ENCODE assay signal across 8 mouse cellular contexts in genomic region chr9:85327242-85328211, GRCm38 (mm10). TPM values are rescaled to one million over a fixed set of nuclear protein-coding genes. Genes with fewer than 3 reads are reported as not detected.
A peak's percentile ranks its signal among the peaks of the same experiment; 100 is the strongest.
DNase-seq lines count a peak whose midpoint lies in the region; ATAC-seq lines count a peak whose summit lies in the region.

Gene Tent5a, minus strand, starts transcription at chr9:85327348.

- peaks cover 24% of the 10 kb centered on the region for H3K4me1 ChIP-seq in erythroblast, embryonic 14.5 days (ENCODE audit: control insufficient read depth)
- H3K4me1 ChIP-seq in heart, embryonic 12.5 days (replicated peaks), result no peaks in the 10 kb centered on the region
- H3K4me1 ChIP-seq in kidney, embryonic 16.5 days (ENCODE audit: insufficient read depth, low read length), result peaks cover 14% of the 10 kb centered on the region; the same call in 1 of the 2 replicates
- no peaks in the 10 kb centered on the region for H3K4me1 ChIP-seq in liver, embryonic 11.5 days (replicated peaks; ENCODE audit: control insufficient read depth, insufficient read depth, low read length)

- WGBS in heart, embryonic 12.5 days, result under 1% methylated on average over 68 of the region's 72 CpGs
- under 1% methylated on average over 72 of the region's 72 CpGs for WGBS in kidney, embryonic 16.5 days
- WGBS in liver, embryonic 11.5 days, result under 1% methylated on average over 72 of the region's 72 CpGs

- peak within 1 kb of the TSS; percentile 68 for H3K4me3 ChIP-seq in erythroblast, embryonic 14.5 days (replicated peaks)
- H3K4me3 ChIP-seq in heart, embryonic 12.5 days, result peak within 1 kb of the TSS; percentile 64
- peak within 1 kb of the TSS; percentile 80 for H3K4me3 ChIP-seq in kidney, embryonic 16.5 days (ENCODE audit: low read length)
- H3K4me3 ChIP-seq in liver, embryonic 11.5 days (ENCODE audit: low read depth, low read length), result peak within 1 kb of the TSS; percentile 78

- H3K27ac ChIP-seq in heart, embryonic 12.5 days (ENCODE audit: poor library complexity, severe bottlenecking), result peak within 1 kb of the TSS; percentile 79
- H3K27ac ChIP-seq in kidney, embryonic 16.5 days (ENCODE audit: low read length), result peak within 1 kb of the TSS; percentile 78; the same call in 1 of the 2 replicates
- H3K27ac ChIP-seq in liver, embryonic 11.5 days (ENCODE audit: low read depth, low read length), result peak within 1 kb of the TSS; percentile 59

- H3K27me3 ChIP-seq in erythroblast, embryonic 14.5 days (ENCODE audit: control insufficient read depth), result peaks cover 18% of the 10 kb centered on the region
- H3K27me3 ChIP-seq in heart, embryonic 12.5 days (replicated peaks), result no peaks in the 10 kb centered on the region
- H3K27me3 ChIP-seq in kidney, embryonic 16.5 days (ENCODE audit: insufficient read depth, low read length), result peaks cover 17% of the 10 kb centered on the region; the same call in 1 of the 2 replicates
- H3K27me3 ChIP-seq in liver, embryonic 11.5 days (replicated peaks; ENCODE audit: control insufficient read depth, insufficient read depth, low read length), result 0 out of 2 replicates have a peak, but pooled peaks cover 3% of the 10 kb centered on the region

- no peaks in the 10 kb centered on the region for H3K9me3 ChIP-seq in erythroblast, embryonic 14.5 days (ENCODE audit: control insufficient read depth, low read length)
- no peaks in the 10 kb centered on the region for H3K9me3 ChIP-seq in heart, embryonic 12.5 days (replicated peaks)
- H3K9me3 ChIP-seq in kidney, embryonic 16.5 days (ENCODE audit: low read length), result no peaks in the 10 kb centered on the region
- H3K9me3 ChIP-seq in liver, embryonic 11.5 days (ENCODE audit: control insufficient read depth, low read length), result no peaks in the 10 kb centered on the region

- H3K9ac ChIP-seq in heart, embryonic 12.5 days, result peak within 1 kb of the TSS; percentile 80
- peak within 1 kb of the TSS; percentile 66 for H3K9ac ChIP-seq in kidney, embryonic 16.5 days (replicated peaks; ENCODE audit: low read length)
- peak within 1 kb of the TSS; percentile 69 for H3K9ac ChIP-seq in liver, embryonic 11.5 days (ENCODE audit: low read depth, low read length)

- ATAC-seq in heart, embryonic 12.5 days (ENCODE audit: insufficient number of reproducible peaks, low FRiP score), result peak; percentile 91
- peak; percentile 95 for ATAC-seq in kidney, embryonic 16.5 days (ENCODE audit: low FRiP score, low TSS enrichment)
- ATAC-seq in liver, embryonic 11.5 days (replicated peaks; ENCODE audit: low FRiP score), result peak; percentile 92
- peak; percentile 60 for ATAC-seq in monocyte, adult 5-6 weeks (replicated peaks; ENCODE audit: insufficient number of reproducible peaks, low FRiP score, low TSS enrichment, poor library complexity, severe bottlenecking)

- H3K4me2 ChIP-seq in heart, embryonic 12.5 days, result peak within 1 kb of the TSS; percentile 87
- H3K4me2 ChIP-seq in kidney, embryonic 16.5 days (replicated peaks; ENCODE audit: low read depth, low read length), result peak within 1 kb of the TSS; percentile 95
- H3K4me2 ChIP-seq in liver, embryonic 11.5 days, result peak within 1 kb of the TSS; percentile 85

- H3K36me3 ChIP-seq in erythroblast, embryonic 14.5 days (ENCODE audit: control insufficient read depth), result no peaks in the 10 kb centered on the region; the same call in 1 of the 2 replicates
- H3K36me3 ChIP-seq in heart, embryonic 12.5 days, result no peaks in the 10 kb centered on the region
- H3K36me3 ChIP-seq in kidney, embryonic 16.5 days (ENCODE audit: insufficient read depth, low read length), result no peaks in the 10 kb centered on the region
- no peaks in the 10 kb centered on the region for H3K36me3 ChIP-seq in liver, embryonic 11.5 days (ENCODE audit: control insufficient read depth, insufficient read depth, low read length)

- peak; percentile 87 to 89 for DNase-seq in B cell, adult 2 months
- peak; percentile 88 for DNase-seq in adrenal gland, postnatal 25 days
- DNase-seq in liver, embryonic 11.5 days (ENCODE audit: low spot score), result peak; percentile 86
- peak; percentile 85 to 88 for DNase-seq in spleen, postnatal 36 days (ENCODE audit: low spot score in 2 of 2)

RNA-seq across cellular contexts. Expression of gene Tent5a, which starts in this region (rescaled TPM):
- total RNA-seq in adrenal gland, postnatal 25 days (2021), result 10.7 and 10.8 TPM in 2 replicates
- 0.03 TPM in 2 replicates for polyA plus RNA-seq in erythroblast, embryonic 14.5 days (2012)
- polyA plus RNA-seq in heart, embryonic 12.5 days (2016; fragmentation: Nextera tagmentation; extraction: Ambion mirVana), result 9.8 and 10.2 TPM in 2 replicates
- 2.8 and 3.0 TPM in 2 replicates for polyA plus RNA-seq in kidney, embryonic 16.5 days (2015; fragmentation: Nextera tagmentation; extraction: Ambion mirVana)
- 13.8 and 14.4 TPM in 2 replicates for polyA plus RNA-seq in liver, embryonic 11.5 days (2014; fragmentation: Nextera tagmentation; extraction: Ambion mirVana)
- 62.1 to 71.7 TPM (median 68.4 TPM) in 3 replicates for total RNA-seq in monocyte, adult 5-6 weeks (2017)

Comparison
In these comparisons a context has a peak if more than half of its experiments do, and no peak if none do; other contexts are left out.
1. Peak in every context shown above with its lines: DNase-seq, ATAC-seq, H3K4me3 ChIP-seq and H3K27ac ChIP-seq.